Mouse (Mus musculus): ENCODE results near the gene Abcc9.

Gene Abcc9

GRCm38 (mm10) chr6:142701652-142702637 is at the start of gene Abcc9:
Abcc9 (minus strand) TSS chr6:142702315.
- no peak for DNase-seq

GRCm38 (mm10) chr6:142751365-142751764 is 49.2 kb upstream of the Abcc9 start:
- no peak for DNase-seq

GRCm38 (mm10) chr6:142748057-142748708 is 46.1 kb upstream of the Abcc9 start:
- DNase-seq: no peak

- no peak for DNase-seq
Observed at GRCm38 (mm10) chr6:142747165-142747564, 45.0 kb upstream of the Abcc9 start.

- DNase-seq: no peak
Observed at GRCm38 (mm10) chr6:142746765-142747164, 44.6 kb upstream of the Abcc9 start.

- DNase-seq: no peak
Observed at GRCm38 (mm10) chr6:142745484-142745883, 43.4 kb upstream of the Abcc9 start.

- no peak for DNase-seq
Observed at GRCm38 (mm10) chr6:142743193-142743592, 41.1 kb upstream of the Abcc9 start.

- no peak for DNase-seq
Observed at GRCm38 (mm10) chr6:142741763-142742162, 39.6 kb upstream of the Abcc9 start.

- DNase-seq: no peak
Observed at GRCm38 (mm10) chr6:142738637-142739036, 36.5 kb upstream of the Abcc9 start.

- DNase-seq: no peak
Observed at GRCm38 (mm10) chr6:142738225-142738624, 36.1 kb upstream of the Abcc9 start.

GRCm38 (mm10) chr6:142735302-142736005 is 33.3 kb upstream of the Abcc9 start:
- peak; percentile 14 to 22 for DNase-seq

GRCm38 (mm10) chr6:142732567-142733290 is 30.6 kb upstream of the Abcc9 start:
- no peak for DNase-seq

- no peak for DNase-seq
Observed at GRCm38 (mm10) chr6:142726032-142726431, 23.9 kb upstream of the Abcc9 start.

- no peak for DNase-seq
Observed at GRCm38 (mm10) chr6:142721731-142722130, 19.6 kb upstream of the Abcc9 start.

GRCm38 (mm10) chr6:142720641-142721040 is 18.5 kb upstream of the Abcc9 start:
- DNase-seq: no peak

- DNase-seq: no peak
Observed at GRCm38 (mm10) chr6:142718167-142718566, 16.1 kb upstream of the Abcc9 start.

- DNase-seq: no peak
Observed at GRCm38 (mm10) chr6:142717186-142717585, 15.1 kb upstream of the Abcc9 start.

GRCm38 (mm10) chr6:142715026-142715425 is 12.9 kb upstream of the Abcc9 start:
- no peak for DNase-seq

- no peak for DNase-seq
Observed at GRCm38 (mm10) chr6:142711106-142711505, 9.0 kb upstream of the Abcc9 start.

- DNase-seq: no peak
Observed at GRCm38 (mm10) chr6:142710690-142711089, 8.6 kb upstream of the Abcc9 start.

- DNase-seq: no peak
Observed at GRCm38 (mm10) chr6:142708369-142708768, 6.3 kb upstream of the Abcc9 start.

- peak; percentile 4 to 19 for DNase-seq
Observed at GRCm38 (mm10) chr6:142706688-142707087, 4.6 kb upstream of the Abcc9 start.

Data from B cell, adult 2 months (primary cell).